Mouse (Mus musculus): ENCODE measurements around the gene Car11. TPM values are rescaled to one million over a fixed set of nuclear protein-coding genes. Genes with fewer than 3 reads are reported as not detected.
A peak's percentile ranks its signal among the peaks of the same experiment; 100 is the strongest.

Car11 gene
- polyA plus RNA-seq, 1 experiment from 2014 or later, result 8.8 TPM

- no peak overlapping the region for H3K9ac ChIP-seq (replicated peaks)
- peaks cover 13% of the 10 kb centered on the region for H3K4me1 ChIP-seq (replicated peaks)
- H3K27me3 ChIP-seq, result no peaks in the 10 kb centered on the region
- no peak overlapping the region for H3K4me2 ChIP-seq
- peaks cover 67% of the 10 kb centered on the region for H3K36me3 ChIP-seq
- H3K9me3 ChIP-seq, result no peaks in the 10 kb centered on the region
- WGBS, result 87% methylated on average over 3 of the region's 3 CpGs
- no peak for ATAC-seq (ENCODE audit: insufficient number of reproducible peaks, insufficient read depth, low FRiP score, low TSS enrichment, low read depth)
- no peak overlapping the region for H3K27ac ChIP-seq
- H3K4me3 ChIP-seq (replicated peaks), result no peak overlapping the region
Observed at GRCm38 (mm10) chr7:45727625-45728024, 28.0 kb downstream of the Car11 start.

DNA sequence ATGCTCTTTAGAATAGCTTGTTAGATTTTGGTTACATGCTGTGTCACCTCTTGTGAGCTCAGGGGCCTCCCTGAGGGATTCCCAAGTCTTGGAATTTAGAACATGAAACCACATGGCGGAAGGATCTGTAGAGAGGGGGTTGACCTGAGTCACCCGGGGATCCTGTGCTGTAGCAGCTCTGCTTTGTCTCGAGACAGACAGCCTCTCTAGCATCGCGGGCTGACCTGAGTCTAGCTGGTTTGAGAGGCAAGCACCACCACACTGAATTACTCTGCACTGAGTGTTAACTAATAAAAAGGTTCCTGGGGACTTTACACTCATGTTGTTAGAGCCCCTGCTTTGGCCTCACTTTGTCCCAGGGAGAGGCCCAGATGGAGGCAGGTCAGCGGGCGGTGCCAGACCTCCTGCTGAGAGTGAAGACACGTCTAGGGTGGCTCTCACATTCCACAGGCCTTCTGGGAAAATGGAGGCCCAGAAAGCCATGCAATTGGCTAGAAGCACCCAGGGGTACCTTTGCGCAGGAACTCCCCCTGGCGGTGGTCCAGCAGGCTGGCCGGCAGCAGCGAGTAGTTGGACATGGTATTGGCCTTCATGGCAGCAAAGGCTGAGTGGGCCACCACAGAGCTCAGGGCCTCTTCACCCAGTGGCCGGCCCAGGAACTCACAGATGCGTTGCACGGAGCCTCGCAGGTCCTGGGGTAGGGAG lies 31.2 kb downstream of the Car11 start:
- Histone ChIP-seq H3K9me3 (no peaks in the 10 kb centered on the region), H3K4me3 (replicated peaks) (peak overlapping the region; percentile 4; the same call in 1 of the 2 replicates), H3K4me1 (replicated peaks) (peaks cover 13% of the 10 kb centered on the region), H3K4me2 (no peak overlapping the region), H3K27me3 (no peaks in the 10 kb centered on the region), H3K9ac (replicated peaks) (no peak overlapping the region), H3K36me3 (peaks cover 35% of the 10 kb centered on the region), H3K27ac (peak overlapping the region; percentile 67)
- peak; percentile 22 for ATAC-seq (ENCODE audit: insufficient number of reproducible peaks, insufficient read depth, low FRiP score, low TSS enrichment, low read depth)
- WGBS, result 11% methylated on average over 16 of the region's 16 CpGs

DNA sequence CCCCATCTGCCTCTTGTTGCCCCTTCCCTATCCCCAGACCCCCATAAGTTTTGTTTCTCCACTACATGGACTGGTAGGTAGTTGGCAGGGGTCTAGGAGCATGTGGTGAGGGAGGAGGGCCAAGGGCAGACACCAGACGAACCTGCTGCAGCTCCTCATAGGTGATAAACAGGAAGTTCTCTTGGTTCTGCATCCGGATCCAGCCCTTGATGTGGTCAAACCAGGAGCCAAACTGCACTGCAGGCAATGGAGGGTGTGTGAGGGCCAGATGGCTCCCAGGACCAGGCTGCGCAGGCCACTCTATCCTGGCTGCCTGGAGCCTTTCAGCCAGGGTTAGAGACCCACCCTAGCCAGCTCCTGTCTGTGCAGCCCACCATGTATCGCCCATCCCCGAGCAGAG lies 33.8 kb downstream of the Car11 start:
- Histone ChIP-seq H3K9me3 (no peaks in the 10 kb centered on the region), H3K27me3 (no peaks in the 10 kb centered on the region), H3K4me2 (no peak overlapping the region), H3K9ac (replicated peaks) (no peak overlapping the region), H3K4me3 (replicated peaks) (no peak overlapping the region), H3K36me3 (peaks cover 15% of the 10 kb centered on the region), H3K4me1 (replicated peaks) (peaks cover 13% of the 10 kb centered on the region), H3K27ac (no peak overlapping the region)
- 72% methylated on average over 5 of the region's 5 CpGs for whole genome bisulfite sequencing
- no peak for ATAC-seq (ENCODE audit: insufficient number of reproducible peaks, insufficient read depth, low FRiP score, low TSS enrichment, low read depth)

GRCm38 (mm10) chr7:45739162-45739763 lies 39.6 kb downstream of the Car11 start:
- no peak overlapping the region for H3K27ac ChIP-seq
- 0 out of 2 replicates have a peak, but pooled peaks cover 4% of the 10 kb centered on the region for H3K4me1 ChIP-seq (replicated peaks)
- peak; percentile 81; the same call in 1 of the 2 replicates for ATAC-seq (ENCODE audit: insufficient number of reproducible peaks, insufficient read depth, low FRiP score, low TSS enrichment, low read depth)
- no peak overlapping the region for H3K9ac ChIP-seq (replicated peaks)
- H3K4me3 ChIP-seq (replicated peaks), result no peak overlapping the region
- H3K4me2 ChIP-seq, result no peak overlapping the region
- no peaks in the 10 kb centered on the region for H3K36me3 ChIP-seq
- 7% methylated on average over 9 of the region's 9 CpGs for WGBS
- no peaks in the 10 kb centered on the region for H3K9me3 ChIP-seq
- no peaks in the 10 kb centered on the region for H3K27me3 ChIP-seq

GRCm38 (mm10) chr7:45739820-45740219 lies 40.2 kb downstream of the Car11 start:
- H3K27me3 ChIP-seq, result no peaks in the 10 kb centered on the region
- no peak overlapping the region for H3K4me3 ChIP-seq (replicated peaks)
- no peak overlapping the region for H3K9ac ChIP-seq (replicated peaks)
- ATAC-seq (ENCODE audit: insufficient number of reproducible peaks, insufficient read depth, low FRiP score, low TSS enrichment, low read depth), result no peak
- H3K27ac ChIP-seq, result no peak overlapping the region
- no peaks in the 10 kb centered on the region for H3K36me3 ChIP-seq
- H3K4me1 ChIP-seq (replicated peaks), result 0 out of 2 replicates have a peak, but pooled peaks cover 4% of the 10 kb centered on the region
- H3K4me2 ChIP-seq, result no peak overlapping the region
- H3K9me3 ChIP-seq, result no peaks in the 10 kb centered on the region
- 76% methylated on average over 10 of the region's 10 CpGs for WGBS

DNA sequence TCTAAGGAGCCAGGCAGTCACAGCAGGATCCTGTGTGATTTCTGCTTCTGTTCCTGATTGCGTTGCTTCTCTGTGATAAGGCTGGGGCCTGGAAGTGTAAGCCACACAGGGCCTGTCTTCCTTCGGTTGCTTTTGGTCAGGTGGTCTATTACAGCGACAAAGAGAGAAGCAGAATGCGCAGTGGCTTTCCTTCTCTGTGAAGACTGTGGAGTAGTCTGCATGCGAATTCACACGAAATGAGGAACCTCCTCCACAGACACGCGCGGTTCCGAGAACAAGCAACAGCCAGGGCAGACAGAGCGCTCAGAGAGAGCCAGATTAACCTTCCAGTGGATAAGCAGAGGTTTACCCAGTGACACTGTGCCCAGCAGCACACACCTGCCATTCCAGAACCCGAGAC lies 41.7 kb downstream of the Car11 start:
- Histone ChIP-seq H3K4me1 (replicated peaks) (0 out of 2 replicates have a peak, but pooled peaks cover 4% of the 10 kb centered on the region), H3K4me3 (replicated peaks) (no peak overlapping the region), H3K27ac (no peak overlapping the region), H3K36me3 (no peaks in the 10 kb centered on the region), H3K4me2 (no peak overlapping the region), H3K9ac (replicated peaks) (no peak overlapping the region), H3K9me3 (no peaks in the 10 kb centered on the region), H3K27me3 (no peaks in the 10 kb centered on the region)
- 85% methylated on average over 12 of the region's 12 CpGs for WGBS
- ATAC-seq (ENCODE audit: insufficient number of reproducible peaks, insufficient read depth, low FRiP score, low TSS enrichment, low read depth), result no peak

DNA sequence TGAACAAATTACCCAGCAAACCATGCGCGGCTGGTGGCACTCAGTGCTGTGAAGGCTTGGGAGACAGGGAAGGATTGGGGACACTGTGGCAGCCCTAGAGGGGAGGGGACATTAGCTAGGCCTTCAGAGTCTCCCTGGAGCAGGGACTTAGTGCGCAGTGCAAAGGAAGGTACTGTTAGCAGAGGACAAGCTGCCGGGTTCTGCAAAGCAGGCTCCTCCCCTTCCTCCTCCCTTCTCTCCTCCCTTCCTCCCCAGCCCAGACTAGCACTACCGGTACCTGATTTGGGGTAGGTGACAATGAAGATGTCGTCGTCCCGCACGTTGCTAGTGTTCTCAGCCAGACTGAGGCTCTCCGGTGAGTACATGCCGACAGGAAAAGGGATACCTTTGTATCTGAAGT lies 42.1 kb downstream of the Car11 start:
- 0 out of 2 replicates have a peak overlapping the region, but pooled peaks have one; percentile 28 for H3K9ac ChIP-seq (replicated peaks)
- H3K4me1 ChIP-seq (replicated peaks), result 0 out of 2 replicates have a peak, but pooled peaks cover 4% of the 10 kb centered on the region
- peak overlapping the region; percentile 26 for H3K4me3 ChIP-seq (replicated peaks)
- no peaks in the 10 kb centered on the region for H3K27me3 ChIP-seq
- WGBS, result 31% methylated on average over 11 of the region's 11 CpGs
- H3K36me3 ChIP-seq, result no peaks in the 10 kb centered on the region
- ATAC-seq (ENCODE audit: insufficient number of reproducible peaks, insufficient read depth, low FRiP score, low TSS enrichment, low read depth), result 0 out of 2 replicates have a peak, but pooled peaks have one; percentile 33
- 0 out of 2 replicates have a peak, but pooled peaks cover 3% of the 10 kb centered on the region for H3K9me3 ChIP-seq
- no peak overlapping the region for H3K27ac ChIP-seq
- H3K4me2 ChIP-seq, result peak overlapping the region; percentile 47

GRCm38 (mm10) chr7:45742338-45742737 lies 42.7 kb downstream of the Car11 start:
- H3K27me3 ChIP-seq, result no peaks in the 10 kb centered on the region
- H3K4me3 ChIP-seq (replicated peaks), result peak overlapping the region; percentile 26
- no peaks in the 10 kb centered on the region for H3K36me3 ChIP-seq
- 0 out of 2 replicates have a peak overlapping the region, but pooled peaks have one; percentile 28 for H3K9ac ChIP-seq (replicated peaks)
- no peak for ATAC-seq (ENCODE audit: insufficient number of reproducible peaks, insufficient read depth, low FRiP score, low TSS enrichment, low read depth)
- 0 out of 2 replicates have a peak, but pooled peaks cover 4% of the 10 kb centered on the region for H3K4me1 ChIP-seq (replicated peaks)
- 31% methylated on average over 19 of the region's 19 CpGs for WGBS
- H3K9me3 ChIP-seq, result 0 out of 2 replicates have a peak, but pooled peaks cover 6% of the 10 kb centered on the region
- no peak overlapping the region for H3K27ac ChIP-seq
- H3K4me2 ChIP-seq, result peak overlapping the region; percentile 47

GRCm38 (mm10) chr7:45744387-45744786 lies 44.7 kb downstream of the Car11 start:
- no peak overlapping the region for H3K4me3 ChIP-seq (replicated peaks)
- H3K4me1 ChIP-seq (replicated peaks), result peaks cover 8% of the 10 kb centered on the region
- H3K4me2 ChIP-seq, result no peak overlapping the region
- 0 out of 2 replicates have a peak, but pooled peaks cover 6% of the 10 kb centered on the region for H3K9me3 ChIP-seq
- ATAC-seq (ENCODE audit: insufficient number of reproducible peaks, insufficient read depth, low FRiP score, low TSS enrichment, low read depth), result no peak; the same call in 1 of the 2 replicates
- no peaks in the 10 kb centered on the region for H3K36me3 ChIP-seq
- H3K27me3 ChIP-seq, result no peaks in the 10 kb centered on the region
- H3K27ac ChIP-seq, result no peak overlapping the region
- 35% methylated on average over 2 of the region's 2 CpGs for WGBS
- H3K9ac ChIP-seq (replicated peaks), result no peak overlapping the region

DNA sequence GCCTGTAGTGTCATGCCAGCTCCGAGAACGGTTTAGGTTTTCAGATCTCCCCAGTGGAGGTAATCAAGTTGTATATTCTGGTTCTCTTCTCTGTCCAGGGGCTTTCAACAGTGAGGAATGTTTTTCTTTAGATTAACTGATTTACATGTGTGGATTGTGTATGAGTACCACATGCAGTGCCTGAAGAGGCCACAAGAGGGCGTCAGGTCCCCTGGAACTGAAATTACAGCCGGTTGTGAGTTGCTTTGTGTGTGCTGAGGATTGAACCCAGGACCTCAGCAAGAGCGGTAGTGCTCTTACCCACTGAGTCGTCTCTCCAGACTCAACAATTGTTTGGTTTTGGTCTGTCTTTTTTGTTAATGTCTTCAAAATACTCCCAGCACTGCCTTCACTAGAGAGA lies 46.9 kb downstream of the Car11 start:
- Histone ChIP-seq H3K27me3 (no peaks in the 10 kb centered on the region), H3K36me3 (no peaks in the 10 kb centered on the region), H3K9me3 (0 out of 2 replicates have a peak, but pooled peaks cover 6% of the 10 kb centered on the region), H3K4me1 (replicated peaks) (peaks cover 13% of the 10 kb centered on the region), H3K27ac (no peak overlapping the region), H3K9ac (replicated peaks) (no peak overlapping the region), H3K4me3 (replicated peaks) (no peak overlapping the region), H3K4me2 (no peak overlapping the region)
- no peak for ATAC-seq (ENCODE audit: insufficient number of reproducible peaks, insufficient read depth, low FRiP score, low TSS enrichment, low read depth)
- WGBS, result 67% methylated on average over 6 of the region's 6 CpGs

- 82% methylated on average over 3 of the region's 5 CpGs for WGBS
- H3K27ac ChIP-seq, result no peak overlapping the region
- no peak overlapping the region for H3K9ac ChIP-seq (replicated peaks)
- 0 out of 2 replicates have a peak, but pooled peaks cover 6% of the 10 kb centered on the region for H3K9me3 ChIP-seq
- H3K27me3 ChIP-seq, result no peaks in the 10 kb centered on the region
- no peak overlapping the region for H3K4me2 ChIP-seq
- peaks cover 9% of the 10 kb centered on the region for H3K4me1 ChIP-seq (replicated peaks)
- no peaks in the 10 kb centered on the region for H3K36me3 ChIP-seq
- no peak overlapping the region for H3K4me3 ChIP-seq (replicated peaks)
- no peak for ATAC-seq (ENCODE audit: insufficient number of reproducible peaks, insufficient read depth, low FRiP score, low TSS enrichment, low read depth)
Observed at GRCm38 (mm10) chr7:45747450-45747849, 47.8 kb downstream of the Car11 start.
